Comparison of ENCODE assay signal across 8 mouse cellular contexts in genomic region chr4:124704797-124705474, GRCm38 (mm10). TPM values are rescaled to one million over a fixed set of nuclear protein-coding genes. Genes with fewer than 3 reads are reported as not detected.
DNase-seq lines count a peak whose midpoint lies in the region; ATAC-seq and TF ChIP-seq lines count a peak whose summit lies in the region.

No protein-coding gene starts in this region.

- H3K4me1 ChIP-seq in forebrain, embryonic 10.5 days, result peaks cover 94% of the 10 kb centered on the region
- H3K4me1 ChIP-seq in forebrain, postnatal 0 days (ENCODE audit: insufficient read depth), result 0 out of 2 replicates have a peak, but pooled peaks cover 8% of the 10 kb centered on the region
- peaks cover 62% of the 10 kb centered on the region for H3K4me1 ChIP-seq in forebrain, embryonic 13.5 days
- peaks cover 52% of the 10 kb centered on the region for H3K4me1 ChIP-seq in hindbrain, embryonic 13.5 days (replicated peaks)
- H3K4me1 ChIP-seq in liver, adult 2 months (ENCODE audit: control insufficient read depth, insufficient read depth, low read length), result peaks cover 12% of the 10 kb centered on the region

- peaks cover 24% of the 10 kb centered on the region for H3K36me3 ChIP-seq in forebrain, embryonic 10.5 days (replicated peaks)
- H3K36me3 ChIP-seq in forebrain, postnatal 0 days (ENCODE audit: insufficient read depth), result no peaks in the 10 kb centered on the region
- H3K36me3 ChIP-seq in forebrain, embryonic 13.5 days (ENCODE audit: poor library complexity, severe bottlenecking), result no peaks in the 10 kb centered on the region
- no peaks in the 10 kb centered on the region for H3K36me3 ChIP-seq in hindbrain, embryonic 13.5 days
- no peaks in the 10 kb centered on the region for H3K36me3 ChIP-seq in liver, adult 2 months (ENCODE audit: control insufficient read depth, insufficient read depth, low read length)

- peaks cover 27% of the 10 kb centered on the region for H3K27me3 ChIP-seq in forebrain, embryonic 10.5 days (ENCODE audit: poor library complexity, severe bottlenecking)
- no peaks in the 10 kb centered on the region; the same call in 1 of the 2 replicates for H3K27me3 ChIP-seq in forebrain, postnatal 0 days (ENCODE audit: insufficient read depth, low read length)
- H3K27me3 ChIP-seq in forebrain, embryonic 13.5 days, result peaks cover 13% of the 10 kb centered on the region
- peaks cover 77% of the 10 kb centered on the region for H3K27me3 ChIP-seq in hindbrain, embryonic 13.5 days
- H3K27me3 ChIP-seq in liver, adult 2 months (ENCODE audit: control insufficient read depth, insufficient read depth, low read length), result peaks cover 3% of the 10 kb centered on the region; the same call in 1 of the 2 replicates

- H3K4me3 ChIP-seq in forebrain, embryonic 10.5 days, result peak overlapping the region; percentile 39
- no peak overlapping the region for H3K4me3 ChIP-seq in forebrain, postnatal 0 days (ENCODE audit: low read depth, low read length)
- H3K4me3 ChIP-seq in forebrain, embryonic 13.5 days, result no peak overlapping the region
- H3K4me3 ChIP-seq in hindbrain, embryonic 13.5 days, result no peak overlapping the region
- no peak overlapping the region for H3K4me3 ChIP-seq in liver, adult 2 months (ENCODE audit: insufficient read depth, low read depth, low read length)

- 28% methylated on average over 11 of the region's 11 CpGs for WGBS in forebrain, embryonic 10.5 days
- 17% methylated on average over 11 of the region's 11 CpGs for WGBS in forebrain, postnatal 0 days
- 23% methylated on average over 11 of the region's 11 CpGs for WGBS in forebrain, embryonic 13.5 days
- 20% methylated on average over 11 of the region's 11 CpGs for WGBS in hindbrain, embryonic 13.5 days
- 48% methylated on average over 11 of the region's 11 CpGs for WGBS in liver, adult 2 months

- peak; percentile 38 for DNase-seq in forebrain, embryonic 10.5 days (ENCODE audit: extremely low spot score, low spot score)
- no peak for DNase-seq in forebrain, postnatal 0 days
- peak; percentile 32 for DNase-seq in liver, adult 2 months (ENCODE audit: extremely low read depth, low read depth, low spot score)
- DNase-seq in naive thymus-derived CD4-positive, alpha-beta T cell, adult 2 months (ENCODE audit: low read depth), result peak; percentile 33
- no peak for DNase-seq in spleen, adult 12 weeks (ENCODE audit: low spot score)

- H3K9ac ChIP-seq in forebrain, postnatal 0 days, result no peak overlapping the region
- peak overlapping the region; percentile 50 for H3K9ac ChIP-seq in forebrain, embryonic 13.5 days
- H3K9ac ChIP-seq in hindbrain, embryonic 13.5 days, result peak overlapping the region; percentile 39; the same call in 1 of the 2 replicates
- H3K9ac ChIP-seq in liver, adult 2 months (ENCODE audit: low read depth, low read length), result no peak overlapping the region

- no peak overlapping the region for H3K4me2 ChIP-seq in forebrain, postnatal 0 days (ENCODE audit: low read depth)
- H3K4me2 ChIP-seq in forebrain, embryonic 13.5 days, result peak overlapping the region; percentile 40
- 0 out of 2 replicates have a peak overlapping the region, but pooled peaks have one; percentile 10 for H3K4me2 ChIP-seq in hindbrain, embryonic 13.5 days

- no peak for TF ChIP-seq POLR2A in liver, adult 2 months (IDR thresholded peaks at IDR 0.05; ENCODE audit: extremely low read depth, insufficient read depth, low read length)

- no peak for TF ChIP-seq CTCF in forebrain, postnatal 0 days (IDR thresholded peaks at IDR 0.05; ENCODE audit: low read depth)
- TF ChIP-seq CTCF in liver, adult 2 months (IDR thresholded peaks at IDR 0.05; ENCODE audit: low read depth, low read length), result no peak

- no peaks in the 10 kb centered on the region for H3K9me3 ChIP-seq in forebrain, embryonic 10.5 days
- H3K9me3 ChIP-seq in forebrain, postnatal 0 days (ENCODE audit: low read length), result no peaks in the 10 kb centered on the region
- no peaks in the 10 kb centered on the region for H3K9me3 ChIP-seq in forebrain, embryonic 13.5 days (replicated peaks)
- no peaks in the 10 kb centered on the region for H3K9me3 ChIP-seq in hindbrain, embryonic 13.5 days

- H3K79me2 ChIP-seq in liver, adult 2 months (ENCODE audit: control insufficient read depth, insufficient read depth, low read length), result no peaks in the 10 kb centered on the region

- peak overlapping the region; percentile 90 for H3K27ac ChIP-seq in forebrain, embryonic 10.5 days
- H3K27ac ChIP-seq in forebrain, postnatal 0 days (ENCODE audit: low read depth, low read length), result no peak overlapping the region
- peak overlapping the region; percentile 63 for H3K27ac ChIP-seq in forebrain, embryonic 13.5 days
- peak overlapping the region; percentile 69 for H3K27ac ChIP-seq in hindbrain, embryonic 13.5 days
- peak overlapping the region; percentile 69 for H3K27ac ChIP-seq in liver, adult 2 months (replicated peaks; ENCODE audit: insufficient read depth, low read depth, low read length)

- no peak for ATAC-seq in forebrain, postnatal 0 days
- ATAC-seq in forebrain, embryonic 13.5 days, result no peak
- no peak for ATAC-seq in hindbrain, embryonic 13.5 days (ENCODE audit: low FRiP score)
- no peak for ATAC-seq in inflammation-experienced regulatory T-cells, adult 6 months

RNA-seq across cellular contexts. Expression of gene Fhl3, which starts 4.4 kb away (rescaled TPM):
- polyA plus RNA-seq in forebrain, embryonic 10.5 days (2016; fragmentation: Nextera tagmentation; extraction: Ambion mirVana), result 5.5 and 8.7 TPM in 2 replicates
- 2.5 and 3.0 TPM in 2 replicates for total RNA-seq in forebrain, postnatal 0 days (2014; rRNA removed)
- polyA plus RNA-seq in forebrain, postnatal 0 days (2015; fragmentation: Nextera tagmentation; extraction: Ambion mirVana), result 1.4 and 2.0 TPM in 2 replicates
- polyA plus RNA-seq in forebrain, embryonic 13.5 days (2015; fragmentation: Nextera tagmentation; extraction: Ambion mirVana), result 2.6 and 3.2 TPM in 2 replicates
- 2.7 and 2.9 TPM in 2 replicates for polyA plus RNA-seq in hindbrain, embryonic 13.5 days (2015; fragmentation: Nextera tagmentation; extraction: Ambion mirVana)
- 0.20 and 0.28 TPM in 2 replicates for total RNA-seq in liver, adult 2 months (2014; rRNA removed)
- 0.95 and 1.5 TPM in 2 replicates for polyA plus RNA-seq in liver, adult 2 months (2012; rRNA removed)
- polyA plus RNA-seq in inflammation-experienced regulatory T-cells, adult 6 months (2017; shearing (Covaris generic)), result 10 to 100 TPM in 2 of 3 experiments, 1 to 10 TPM in 1; 8.2 to 15.6 (median 13.5) TPM

RNA-seq across cellular contexts. Expression of gene Sf3a3, which starts 9.6 kb away (rescaled TPM):
- polyA plus RNA-seq in forebrain, embryonic 10.5 days (2016; fragmentation: Nextera tagmentation; extraction: Ambion mirVana), result 260 and 269 TPM in 2 replicates
- 46.3 and 54.4 TPM in 2 replicates for total RNA-seq in forebrain, postnatal 0 days (2014; rRNA removed)
- 68.3 and 84.1 TPM in 2 replicates for polyA plus RNA-seq in forebrain, postnatal 0 days (2015; fragmentation: Nextera tagmentation; extraction: Ambion mirVana)
- polyA plus RNA-seq in forebrain, embryonic 13.5 days (2015; fragmentation: Nextera tagmentation; extraction: Ambion mirVana), result 169 and 177 TPM in 2 replicates
- polyA plus RNA-seq in hindbrain, embryonic 13.5 days (2015; fragmentation: Nextera tagmentation; extraction: Ambion mirVana), result 112 and 119 TPM in 2 replicates
- total RNA-seq in liver, adult 2 months (2014; rRNA removed), result 12.1 and 15.1 TPM in 2 replicates
- 5.5 and 6.6 TPM in 2 replicates for polyA plus RNA-seq in liver, adult 2 months (2012; rRNA removed)
- polyA plus RNA-seq in inflammation-experienced regulatory T-cells, adult 6 months (2017; shearing (Covaris generic)), result 100 to 1,000 TPM; 106 to 117 (median 115) TPM

RNA-seq across cellular contexts. Expression of gene Utp11, which starts 11.5 kb away (rescaled TPM):
- 63.0 and 65.9 TPM in 2 replicates for polyA plus RNA-seq in forebrain, embryonic 10.5 days (2016; fragmentation: Nextera tagmentation; extraction: Ambion mirVana)
- 14.2 and 16.2 TPM in 2 replicates for total RNA-seq in forebrain, postnatal 0 days (2014; rRNA removed)
- polyA plus RNA-seq in forebrain, postnatal 0 days (2015; fragmentation: Nextera tagmentation; extraction: Ambion mirVana), result 30.9 and 33.0 TPM in 2 replicates
- 49.9 and 59.1 TPM in 2 replicates for polyA plus RNA-seq in forebrain, embryonic 13.5 days (2015; fragmentation: Nextera tagmentation; extraction: Ambion mirVana)
- 45.1 and 47.9 TPM in 2 replicates for polyA plus RNA-seq in hindbrain, embryonic 13.5 days (2015; fragmentation: Nextera tagmentation; extraction: Ambion mirVana)
- total RNA-seq in liver, adult 2 months (2014; rRNA removed), result 9.3 and 11.6 TPM in 2 replicates
- 4.2 and 5.5 TPM in 2 replicates for polyA plus RNA-seq in liver, adult 2 months (2012; rRNA removed)
- polyA plus RNA-seq in inflammation-experienced regulatory T-cells, adult 6 months (2017; shearing (Covaris generic)), result 10 to 100 TPM; 84.4 to 92.4 (median 85.0) TPM

RNA-seq across cellular contexts. Expression of gene Inpp5b, which starts 36.7 kb away (rescaled TPM):
- polyA plus RNA-seq in forebrain, embryonic 10.5 days (2016; fragmentation: Nextera tagmentation; extraction: Ambion mirVana), result 28.8 and 29.4 TPM in 2 replicates
- 17.9 and 21.7 TPM in 2 replicates for total RNA-seq in forebrain, postnatal 0 days (2014; rRNA removed)
- 8.0 and 11.2 TPM in 2 replicates for polyA plus RNA-seq in forebrain, postnatal 0 days (2015; fragmentation: Nextera tagmentation; extraction: Ambion mirVana)
- polyA plus RNA-seq in forebrain, embryonic 13.5 days (2015; fragmentation: Nextera tagmentation; extraction: Ambion mirVana), result 25.8 and 25.9 TPM in 2 replicates
- polyA plus RNA-seq in hindbrain, embryonic 13.5 days (2015; fragmentation: Nextera tagmentation; extraction: Ambion mirVana), result 22.1 and 24.5 TPM in 2 replicates
- total RNA-seq in liver, adult 2 months (2014; rRNA removed), result 15.3 and 15.8 TPM in 2 replicates
- polyA plus RNA-seq in liver, adult 2 months (2012; rRNA removed), result 24.1 and 25.7 TPM in 2 replicates
- 100 to 1,000 TPM in 2 of 3 experiments, 10 to 100 TPM in 1; 93.6 to 120 (median 110) TPM for polyA plus RNA-seq in inflammation-experienced regulatory T-cells, adult 6 months (2017; shearing (Covaris generic))

RNA-seq across cellular contexts. Expression of gene Pou3f1, which starts 48.3 kb away (rescaled TPM):
- polyA plus RNA-seq in forebrain, embryonic 10.5 days (2016; fragmentation: Nextera tagmentation; extraction: Ambion mirVana), result 2.7 and 3.0 TPM in 2 replicates
- total RNA-seq in forebrain, postnatal 0 days (2014; rRNA removed), result 19.7 and 30.5 TPM in 2 replicates
- 20.2 and 31.1 TPM in 2 replicates for polyA plus RNA-seq in forebrain, postnatal 0 days (2015; fragmentation: Nextera tagmentation; extraction: Ambion mirVana)
- polyA plus RNA-seq in forebrain, embryonic 13.5 days (2015; fragmentation: Nextera tagmentation; extraction: Ambion mirVana), result 12.0 and 13.2 TPM in 2 replicates
- polyA plus RNA-seq in hindbrain, embryonic 13.5 days (2015; fragmentation: Nextera tagmentation; extraction: Ambion mirVana), result 9.5 and 11.4 TPM in 2 replicates
- not detected in 2 replicates for total RNA-seq in liver, adult 2 months (2014; rRNA removed)
- 0.02 TPM in 1 of 2 replicates, not detected in the other for polyA plus RNA-seq in liver, adult 2 months (2012; rRNA removed)
- not detected for polyA plus RNA-seq in inflammation-experienced regulatory T-cells, adult 6 months (2017; shearing (Covaris generic))

Comparison
In these comparisons a context has a peak if more than half of its experiments do, and no peak if none do; other contexts are left out.
1. DNase-seq: peak in forebrain, embryonic 10.5 days (single experiment), liver, adult 2 months (single experiment) and naive thymus-derived CD4-positive, alpha-beta T cell, adult 2 months (single experiment); none in forebrain, postnatal 0 days (single experiment) and spleen, adult 12 weeks (single experiment).
2. H3K9ac ChIP-seq: peak in forebrain, embryonic 13.5 days (single experiment) and hindbrain, embryonic 13.5 days (single experiment); none in forebrain, postnatal 0 days (single experiment) and liver, adult 2 months (single experiment).